Mouse (Mus musculus) macrophage (primary cell): ENCODE results near the gene Krtap19-5. TPM values are rescaled to one million over a fixed set of nuclear protein-coding genes. Genes with fewer than 3 reads are reported as not detected.

Experiments used
- polyA plus RNA-seq: library from polyadenylated mRNA; stranded (reverse); fragments of 250-400 nt; gene quantifications from 3 replicates; pipeline ENCODE4 v1.2.4, GENCODE M21; 2018; ENCODE audit warnings: inconsistent platforms

Gene Krtap19-5
- polyA plus RNA-seq, 1 experiment from 2014 or later, result not detected

Other genes with a start within 250 kb of the Krtap19-5 start
- gene Krtap26-1, start 248.7 kb downstream of the Krtap19-5 start, polyA plus RNA-seq, result not detected in 3 replicates
- not detected in 3 replicates for gene Krtap27-1, start 224.8 kb downstream of the Krtap19-5 start, polyA plus RNA-seq
- not detected in 3 replicates for gene 2310061N02Rik, start 188.5 kb downstream of the Krtap19-5 start, polyA plus RNA-seq
- not detected in 3 replicates for gene Krtap13-1, start 167.6 kb downstream of the Krtap19-5 start, polyA plus RNA-seq
- not detected in 3 replicates for gene Krtap13, start 144.8 kb downstream of the Krtap19-5 start, polyA plus RNA-seq
- not detected in 3 replicates for gene 2310034C09Rik, start 137.6 kb downstream of the Krtap19-5 start, polyA plus RNA-seq
- not detected in 3 replicates for gene 2310057N15Rik, start 122.3 kb downstream of the Krtap19-5 start, polyA plus RNA-seq
- gene Gm5965, start 118.6 kb downstream of the Krtap19-5 start, polyA plus RNA-seq, result not detected in 3 replicates
- gene Gm20741, start 84.2 kb downstream of the Krtap19-5 start, polyA plus RNA-seq, result not detected in 3 replicates
- not detected in 3 replicates for gene Krtap15, start 76.2 kb downstream of the Krtap19-5 start, polyA plus RNA-seq
- not detected in 3 replicates for gene Krtap14, start 70.3 kb downstream of the Krtap19-5 start, polyA plus RNA-seq
- not detected in 3 replicates for gene Krtap19-1, start 27.0 kb downstream of the Krtap19-5 start, polyA plus RNA-seq
- not detected in 3 replicates for gene Krtap19-2, start 22.2 kb downstream of the Krtap19-5 start, polyA plus RNA-seq
- gene Krtap19-3, start 18.4 kb downstream of the Krtap19-5 start, polyA plus RNA-seq, result not detected in 3 replicates
- not detected in 3 replicates for gene Krtap19-4, start 11.4 kb downstream of the Krtap19-5 start, polyA plus RNA-seq
- not detected in 3 replicates for gene Krtap19-9b, start 35.8 kb upstream of the Krtap19-5 start, polyA plus RNA-seq
- not detected in 3 replicates for gene Krtap16-3, start 66.4 kb upstream of the Krtap19-5 start, polyA plus RNA-seq
- not detected in 3 replicates for gene Krtap22-2, start 114.3 kb upstream of the Krtap19-5 start, polyA plus RNA-seq
- gene Gm10229, start 118.8 kb upstream of the Krtap19-5 start, polyA plus RNA-seq, result not detected in 3 replicates
- gene Krtap6-1, start 135.2 kb upstream of the Krtap19-5 start, polyA plus RNA-seq, result not detected in 3 replicates
- gene Gm10228, start 145.0 kb upstream of the Krtap19-5 start, polyA plus RNA-seq, result not detected in 3 replicates
- gene Krtap6-5, start 151.4 kb upstream of the Krtap19-5 start, polyA plus RNA-seq, result not detected in 3 replicates
- not detected in 3 replicates for gene 1110025L11Rik, start 167.5 kb upstream of the Krtap19-5 start, polyA plus RNA-seq
- gene Krtap6-3, start 187.6 kb upstream of the Krtap19-5 start, polyA plus RNA-seq, result not detected in 3 replicates
- gene Gm6358, start 244.4 kb upstream of the Krtap19-5 start, polyA plus RNA-seq, result not detected in 3 replicates